Mouse (Mus musculus) liver, embryonic 15.5 days (tissue): ENCODE data around the gene Klhl8. TPM values are rescaled to one million over a fixed set of nuclear protein-coding genes. Genes with fewer than 3 reads are reported as not detected.

ENCODE experiments used
- polyA plus RNA-seq: library from polyadenylated mRNA; unstranded; fragments of >200 nt; fragmentation: Nextera tagmentation; extraction: Ambion mirVana; gene quantifications from 2 replicates; pipeline ENCODE4 v1.2.1, GENCODE M21; 2015

Gene Klhl8
- polyA plus RNA-seq, 1 experiment from 2014 or later: 1.2 TPM

Other genes with a start within 250 kb of the Klhl8 start
- gene Aff1, start 218.9 kb downstream of the Klhl8 start, polyA plus RNA-seq: 14.3 and 17.9 TPM in 2 replicates
- gene Hsd17b13, start 66.2 kb upstream of the Klhl8 start, polyA plus RNA-seq: 35.5 and 52.8 TPM in 2 replicates
- 2.6 and 2.7 TPM in 2 replicates for gene Hsd17b11, start 110.7 kb upstream of the Klhl8 start, polyA plus RNA-seq
- 69.4 and 69.6 TPM in 2 replicates for gene Nudt9, start 135.0 kb upstream of the Klhl8 start, polyA plus RNA-seq
- gene Gm17660, start 166.3 kb upstream of the Klhl8 start, polyA plus RNA-seq: not detected in 2 replicates
- gene Sparcl1, start 202.5 kb upstream of the Klhl8 start, polyA plus RNA-seq: 2.9 and 3.2 TPM in 2 replicates